Mouse (Mus musculus) small intestine, adult 2 months (tissue): ENCODE results near the gene Arap1. TPM values are rescaled to one million over a fixed set of nuclear protein-coding genes. Genes with fewer than 3 reads are reported as not detected.

ENCODE experiments used
- H3K27ac ChIP-seq: fragments of 200-500 bp; 2 replicates; pipeline ENCODE4 v1.5.1; 2012; ENCODE audit warnings: low read depth, low read length, control low read depth, inconsistent platforms; ENCODE audit not compliant: insufficient read depth
- H3K27me3 ChIP-seq: fragments of 200-500 bp; 2 replicates; pipeline ENCODE4 v1.6.1; 2012; ENCODE audit warnings: mild to moderate bottlenecking, moderate library complexity, low read length, inconsistent platforms; ENCODE audit not compliant: control insufficient read depth, insufficient read depth
- H3K36me3 ChIP-seq: fragments of 200-500 bp; 2 replicates; pipeline ENCODE4 v1.6.1; 2012; ENCODE audit warnings: mild to moderate bottlenecking, low read length, control low read depth, inconsistent platforms; ENCODE audit not compliant: control insufficient read depth, insufficient read depth
- H3K4me1 ChIP-seq: fragments of 200-500 bp; 2 replicates; pipeline ENCODE4 v1.6.1; 2012; ENCODE audit warnings: low read length, inconsistent platforms, mixed read lengths; ENCODE audit not compliant: control insufficient read depth, insufficient read depth, insufficient read length
- H3K4me3 ChIP-seq: fragments of 200-500 bp; 2 replicates; pipeline ENCODE4 v1.5.1; 2012; ENCODE audit warnings: low read depth, mild to moderate bottlenecking, control low read depth, inconsistent platforms, low read length, moderate library complexity
- CTCF ChIP-seq: fragments of 200-500 bp; IDR thresholded peaks from 2 replicates; pipeline ENCODE4 v1.5.1; 2012; ENCODE audit warnings: low read depth, mild to moderate bottlenecking, control low read depth, inconsistent platforms, low read length, moderate library complexity, mixed read lengths; ENCODE audit not compliant: insufficient replicate concordance, insufficient read length; ENCODE audit errors: extremely low read depth
- POLR2A ChIP-seq: fragments of 200-500 bp; IDR thresholded peaks from 2 replicates; pipeline ENCODE4 v1.6.1; 2012; ENCODE audit warnings: low read depth, mild to moderate bottlenecking, control low read depth, inconsistent platforms, low read length, moderate library complexity
- WGBS: fragments of 180-500 bp; shearing (Covaris S2); methylation state at CpG from one replicate; pipeline ENCODE4 v1.1.7; 2018; 5-methylcytosine and 5-hydroxymethylcytosine counted together
- polyA plus RNA-seq: library from polyadenylated mRNA; depleted of rRNA; stranded (reverse); fragments of >200 nt; gene quantifications from 2 replicates; pipeline ENCODE4 v1.2.3, GENCODE M21; 2012

Arap1 gene
- polyA plus RNA-seq, 1 experiment: 61.7 TPM

DNA sequence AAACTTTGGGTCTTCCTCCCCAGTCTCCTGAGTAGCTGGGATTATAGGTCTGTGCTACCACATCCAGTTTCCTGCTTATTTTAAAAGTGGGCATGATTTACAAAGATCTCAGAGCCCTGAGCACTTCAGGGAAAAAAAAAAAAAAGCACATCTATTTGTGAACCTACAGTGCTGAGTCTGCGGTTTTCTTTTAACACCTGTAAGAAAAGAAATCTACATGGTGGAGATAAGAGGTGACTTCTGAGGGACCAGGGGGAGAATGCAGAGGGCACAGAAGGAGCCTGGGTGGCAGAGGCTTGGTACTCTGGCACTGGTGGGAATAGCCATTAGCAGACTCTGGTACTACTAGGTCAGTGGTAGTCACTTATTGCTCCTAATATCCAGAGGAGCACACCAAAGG is 28.1 kb upstream of the Arap1 start:
- Histone ChIP-seq H3K27ac (peak overlapping the region; percentile 96; the same call in 1 of the 2 replicates), H3K27me3 (no peaks in the 10 kb centered on the region), H3K4me1 (peaks cover 23% of the 10 kb centered on the region), H3K36me3 (0 out of 2 replicates have a peak, but pooled peaks cover 2% of the 10 kb centered on the region), H3K4me3 (no peak overlapping the region)
- TF ChIP-seq POLR2A: no peak
- no peak for TF ChIP-seq CTCF
- WGBS: 43% methylated on average over 1 of the region's 1 CpGs

DNA sequence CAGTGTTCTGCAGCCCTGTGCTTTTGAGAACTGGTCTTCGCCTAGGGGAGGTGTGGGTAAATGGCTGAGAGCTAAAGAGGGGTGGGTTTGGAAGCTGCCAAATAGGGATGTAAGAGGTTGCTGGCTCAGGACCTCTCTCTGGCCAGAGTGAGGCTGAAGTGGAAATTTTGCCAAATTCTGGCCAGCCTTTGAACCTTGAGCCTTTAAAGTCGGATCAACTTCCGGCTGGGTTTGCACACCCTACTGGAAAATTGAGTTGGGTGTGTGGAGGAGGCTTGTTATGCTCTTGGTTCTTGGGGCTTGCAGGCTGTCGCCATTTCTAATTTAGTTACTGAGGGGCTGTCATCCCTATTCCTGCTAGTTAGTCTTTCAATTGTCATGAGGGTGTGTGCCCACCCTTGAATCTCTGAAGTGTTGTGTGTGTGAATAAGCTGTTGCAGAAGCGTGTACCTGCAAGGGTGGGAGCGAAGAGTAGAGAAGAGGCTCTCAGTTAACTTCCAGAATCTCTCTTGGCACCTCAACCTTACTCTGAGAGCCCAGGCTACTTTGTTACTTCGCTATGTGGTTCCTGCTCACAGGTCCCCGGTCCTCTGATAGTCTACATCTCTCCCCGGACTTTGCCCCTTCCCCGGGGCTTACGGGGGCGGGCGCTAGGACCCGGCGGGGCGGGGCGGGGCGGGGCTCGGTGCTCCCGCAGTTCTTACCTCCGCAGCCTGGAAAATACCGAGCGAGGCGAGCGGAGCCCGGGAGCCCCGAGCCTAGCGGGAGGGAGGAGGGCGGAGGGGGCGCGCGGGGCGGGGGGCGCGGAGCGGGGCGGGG is 27.3 kb upstream of the Arap1 start:
- 4% methylated on average over 37 of the region's 37 CpGs for WGBS
- peaks cover 6% of the 10 kb centered on the region; the same call in 1 of the 2 replicates for H3K36me3 ChIP-seq
- no peaks in the 10 kb centered on the region for H3K27me3 ChIP-seq
- H3K4me1 ChIP-seq: peaks cover 23% of the 10 kb centered on the region
- peak overlapping the region; percentile 96 for H3K27ac ChIP-seq
- H3K4me3 ChIP-seq: peak overlapping the region; percentile 82
- TF ChIP-seq POLR2A: peak; percentile 30; the same call in 1 of the 2 replicates
- TF ChIP-seq CTCF: no peak

DNA sequence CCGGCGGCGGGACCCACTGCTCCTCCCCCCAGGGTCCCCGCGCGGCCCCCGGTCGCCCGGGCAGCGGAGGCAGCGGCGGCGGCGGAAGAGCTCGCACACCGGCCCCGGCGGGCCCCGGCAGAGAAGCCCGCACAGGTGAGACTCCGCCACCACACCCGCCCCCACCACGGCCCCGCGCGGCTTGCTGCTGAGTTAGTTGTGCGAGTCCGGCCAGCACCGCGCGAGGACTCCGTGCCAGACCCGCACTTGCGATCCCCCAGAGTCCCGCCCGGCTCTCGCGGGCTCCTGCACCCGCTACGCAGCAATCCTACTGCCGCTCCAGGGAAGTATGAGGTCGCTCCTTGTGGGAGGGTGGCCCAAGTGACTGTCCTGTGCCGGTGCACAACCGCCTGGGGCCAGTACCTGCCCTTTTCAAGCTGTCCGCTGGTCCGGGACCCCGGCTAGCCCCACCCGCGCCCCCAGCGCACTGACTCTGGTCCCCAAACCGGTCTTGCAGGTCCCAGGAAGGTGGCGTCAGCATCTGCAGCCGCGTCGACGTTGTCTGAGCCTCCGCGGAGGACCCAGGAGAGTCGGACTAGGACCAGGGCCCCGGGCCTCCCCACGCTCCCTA is 26.5 kb upstream of the Arap1 start:
- TF ChIP-seq CTCF (no peak), POLR2A (no peak)
- under 1% methylated on average over 61 of the region's 61 CpGs for WGBS
- Histone ChIP-seq H3K27me3 (no peaks in the 10 kb centered on the region), H3K4me1 (peaks cover 28% of the 10 kb centered on the region), H3K27ac (peak overlapping the region; percentile 70), H3K4me3 (peak overlapping the region; percentile 82), H3K36me3 (peaks cover 9% of the 10 kb centered on the region; the same call in 1 of the 2 replicates)

DNA sequence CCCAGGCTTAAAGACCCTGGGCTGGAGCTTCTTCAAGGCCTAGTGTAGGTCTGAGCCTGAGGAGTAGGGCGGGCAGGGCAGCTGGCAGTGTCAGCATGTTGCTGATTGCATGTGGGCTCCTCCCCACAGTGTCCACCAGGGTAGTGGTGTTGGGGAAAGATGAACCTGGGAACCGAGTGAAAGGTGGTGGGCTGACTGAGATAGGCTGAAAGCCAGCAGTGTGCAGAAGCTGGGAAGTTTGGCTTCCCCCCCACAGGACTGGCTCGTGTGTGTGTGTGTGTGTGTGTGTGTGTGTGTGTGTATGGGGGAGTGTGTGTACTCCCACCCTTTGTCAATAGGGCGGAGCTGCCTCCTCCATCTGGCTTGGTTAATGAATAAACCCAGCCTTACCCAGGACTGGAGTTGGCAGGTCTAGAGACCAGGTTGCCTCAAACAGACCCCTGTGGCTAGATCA is 24.7 kb upstream of the Arap1 start:
- TF ChIP-seq POLR2A: no peak; the same call in 1 of the 2 replicates
- peak; percentile 46; the same call in 1 of the 2 replicates for TF ChIP-seq CTCF
- 38% methylated on average over 4 of the region's 4 CpGs for WGBS
- peak overlapping the region; percentile 70 for H3K27ac ChIP-seq
- peaks cover 25% of the 10 kb centered on the region for H3K4me1 ChIP-seq
- peaks cover 10% of the 10 kb centered on the region for H3K36me3 ChIP-seq
- peak overlapping the region; percentile 82 for H3K4me3 ChIP-seq
- H3K27me3 ChIP-seq: no peaks in the 10 kb centered on the region

DNA sequence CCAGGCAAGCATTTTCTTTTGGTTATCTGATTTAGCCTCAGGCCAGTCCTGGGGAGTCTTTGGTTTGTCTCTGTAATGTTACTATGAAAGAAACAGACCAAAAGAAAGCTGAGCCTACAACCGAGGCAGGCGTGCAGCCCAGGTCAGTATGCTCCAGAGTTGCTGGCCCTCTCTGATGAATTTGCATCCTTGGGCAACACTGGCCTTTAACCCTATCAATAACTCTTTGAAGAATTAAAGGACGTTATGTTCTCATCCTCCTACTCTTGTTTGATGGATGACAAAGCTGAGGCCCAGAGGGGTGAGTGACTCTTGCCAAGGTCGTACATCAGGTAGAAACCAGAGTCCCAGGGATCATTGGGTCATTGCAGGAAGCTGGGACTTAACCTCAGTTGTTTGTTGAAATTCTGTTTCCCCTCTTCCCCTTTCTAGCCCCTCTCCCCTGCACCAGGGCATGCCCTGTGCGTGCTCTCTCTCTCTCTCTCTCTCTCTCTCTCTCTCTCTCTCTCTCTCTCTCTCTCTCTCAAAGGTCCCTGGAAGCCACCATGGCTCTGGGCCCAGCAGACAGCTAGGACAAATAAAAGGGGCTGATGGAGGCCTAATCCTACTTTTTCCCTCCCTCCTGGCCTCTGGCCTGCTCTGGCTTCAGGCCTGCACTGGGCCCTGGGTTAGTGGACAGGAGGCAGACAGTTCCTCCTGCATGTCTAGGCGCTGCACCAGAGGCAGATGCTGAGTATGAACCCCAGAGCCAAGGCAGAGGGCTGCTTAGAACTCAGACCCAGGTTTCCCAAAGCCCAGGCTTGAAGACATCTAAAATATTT is 23.5 kb upstream of the Arap1 start:
- H3K36me3 ChIP-seq: peaks cover 10% of the 10 kb centered on the region
- H3K4me3 ChIP-seq: no peak overlapping the region
- no peak for TF ChIP-seq CTCF
- no peak for TF ChIP-seq POLR2A
- H3K27me3 ChIP-seq: no peaks in the 10 kb centered on the region
- H3K27ac ChIP-seq: 0 out of 2 replicates have a peak overlapping the region, but pooled peaks have one; percentile 2
- WGBS: 44% methylated on average over 6 of the region's 6 CpGs
- peaks cover 25% of the 10 kb centered on the region for H3K4me1 ChIP-seq

DNA sequence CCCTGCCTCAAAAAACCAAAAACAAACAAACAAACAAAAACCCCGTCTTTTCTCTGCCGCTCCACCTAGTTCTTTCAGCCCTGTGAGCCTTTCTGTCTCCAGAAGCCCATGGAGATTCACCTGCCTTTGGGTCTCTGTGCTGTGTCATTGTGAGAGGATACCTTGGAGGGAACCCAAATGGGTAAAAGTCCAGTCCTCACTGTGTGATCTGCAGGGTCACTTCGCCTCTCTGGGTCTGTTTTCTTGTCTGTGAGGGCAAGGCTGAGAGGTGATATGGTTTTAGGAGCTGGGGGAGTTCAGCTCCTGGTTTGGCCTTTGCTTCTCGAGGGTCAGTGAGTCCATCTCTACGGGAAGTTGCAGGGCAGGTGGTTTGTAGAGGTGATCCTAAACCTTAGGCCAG is 21.9 kb upstream of the Arap1 start:
- peaks cover 18% of the 10 kb centered on the region for H3K36me3 ChIP-seq
- H3K27ac ChIP-seq: no peak overlapping the region
- no peaks in the 10 kb centered on the region for H3K27me3 ChIP-seq
- no peak for TF ChIP-seq CTCF
- TF ChIP-seq POLR2A: no peak
- H3K4me3 ChIP-seq: no peak overlapping the region
- 40% methylated on average over 5 of the region's 5 CpGs for WGBS
- H3K4me1 ChIP-seq: peaks cover 17% of the 10 kb centered on the region
